Mouse (Mus musculus): ENCODE data around the gene Smc1b.

DNA sequence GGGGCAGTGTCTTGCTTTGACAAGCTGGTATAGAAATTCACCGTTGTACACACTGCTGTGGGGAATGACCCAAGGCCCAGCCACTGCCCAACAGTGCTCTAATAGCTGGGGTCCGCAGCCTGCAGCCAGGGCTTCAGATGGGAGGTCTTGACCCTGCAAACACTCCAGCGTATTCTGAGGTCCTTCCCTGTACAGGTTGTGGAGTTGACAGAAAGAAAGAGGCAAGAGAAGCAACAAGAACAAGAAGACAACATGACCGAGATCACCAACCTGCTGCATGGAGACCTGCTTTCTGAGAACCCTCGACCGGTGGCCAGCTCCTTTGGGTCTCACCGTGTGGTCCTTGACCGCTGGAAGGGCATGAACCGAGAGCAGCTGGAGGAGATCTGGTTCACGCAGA is 9.5 kb upstream of the Smc1b start:
- TF ChIP-seq POLR2A (IDR thresholded peaks at IDR 0.05; ENCODE audit: insufficient read length, low read depth) (no peak), SRF (IDR thresholded peaks at IDR 0.05; ENCODE audit: control insufficient read depth, insufficient read length, low read depth) (no peak)
